Mouse (Mus musculus) cortical plate, adult 2 months (tissue): ENCODE data around the gene Dnajc4.

ENCODE experiments used
- CTCF ChIP-seq: fragments of 200-500 bp; IDR thresholded peaks from 2 replicates; pipeline ENCODE4 v1.5.1; 2011; ENCODE audit warnings: mild to moderate bottlenecking, control low read depth, low read length; ENCODE audit not compliant: insufficient read depth; ENCODE audit errors: extremely low read depth
- POLR2A ChIP-seq: fragments of 200-500 bp; IDR thresholded peaks from 2 replicates; pipeline ENCODE4 v1.6.1; 2011; ENCODE audit warnings: mild to moderate bottlenecking, low read length, control low read depth; ENCODE audit not compliant: insufficient read depth; ENCODE audit errors: extremely low read depth

GRCm38 (mm10) chr19:6993011-6993770 lies 819 bp upstream of the Dnajc4 start:
- no peak for TF ChIP-seq POLR2A
- TF ChIP-seq CTCF: no peak
